Mouse (Mus musculus): ENCODE data around the gene Scgb1b30.
"Not testable (repeated sequence)": the region's sequence is repeated elsewhere in the genome, so short reads cannot be mapped to it uniquely, and the experiment has no call there.

Gene Scgb1b30
- long read RNA-seq, experiment 1, result 0 reads
- long read RNA-seq, experiment 2, result 0 reads

GRCm38 (mm10) chr7:34094911-34095481 lies at the start of gene Scgb1b30:
TSS of gene Scgb1b30 (plus strand) at chr7:34095431.
- intact Hi-C loops (cut with DNase I), result no loop called here

GRCm38 (mm10) chr7:34068132-34068531 lies 27.1 kb upstream of the Scgb1b30 start:
- intact Hi-C loops (cut with DNase I), result not testable (repeated sequence)

GRCm38 (mm10) chr7:34100002-34100401 lies 4.8 kb downstream of the Scgb1b30 start:
- intact Hi-C loops (cut with DNase I), result no loop called here

- intact Hi-C loops (cut with DNase I), result no loop called here
Observed at GRCm38 (mm10) chr7:34101276-34101675, 6.0 kb downstream of the Scgb1b30 start.

GRCm38 (mm10) chr7:34109190-34109589 lies 14.0 kb downstream of the Scgb1b30 start:
- intact Hi-C loops (cut with DNase I), result no loop called here

GRCm38 (mm10) chr7:34116601-34117000 lies 21.4 kb downstream of the Scgb1b30 start:
- intact Hi-C loops (cut with DNase I), result no loop called here

GRCm38 (mm10) chr7:34120636-34121035 lies 25.4 kb downstream of the Scgb1b30 start:
- intact Hi-C loops (cut with DNase I), result not testable (repeated sequence)

GRCm38 (mm10) chr7:34122987-34123720 lies 27.9 kb downstream of the Scgb1b30 start:
- intact Hi-C loops (cut with DNase I), result no loop called here

- intact Hi-C loops (cut with DNase I), result no loop called here
Observed at GRCm38 (mm10) chr7:34125346-34125745, 30.1 kb downstream of the Scgb1b30 start.

GRCm38 (mm10) chr7:34126291-34126690 lies 31.1 kb downstream of the Scgb1b30 start:
- intact Hi-C loops (cut with DNase I), result no loop called here

- intact Hi-C loops (cut with DNase I), result no loop called here
Observed at GRCm38 (mm10) chr7:34131118-34131517, 35.9 kb downstream of the Scgb1b30 start.

GRCm38 (mm10) chr7:34131959-34132354 lies 36.7 kb downstream of the Scgb1b30 start:
- intact Hi-C loops (cut with DNase I), result no loop called here

- intact Hi-C loops (cut with DNase I), result no loop called here
Observed at GRCm38 (mm10) chr7:34132355-34133079, 37.3 kb downstream of the Scgb1b30 start.

- intact Hi-C loops (cut with DNase I), result no loop called here
Observed at GRCm38 (mm10) chr7:34133117-34133762, 38.0 kb downstream of the Scgb1b30 start, which contains the start of gene Wtip. TSS of gene Wtip (minus strand) at chr7:34133268.

- intact Hi-C loops (cut with DNase I), result no loop called here
Observed at GRCm38 (mm10) chr7:34134336-34134735, 39.1 kb downstream of the Scgb1b30 start.

- intact Hi-C loops (cut with DNase I), result no loop called here
Observed at GRCm38 (mm10) chr7:34139493-34139892, 44.3 kb downstream of the Scgb1b30 start.

GRCm38 (mm10) chr7:34141123-34141522 lies 45.9 kb downstream of the Scgb1b30 start:
- intact Hi-C loops (cut with DNase I), result no loop called here

GRCm38 (mm10) chr7:34147193-34147592 lies 52.0 kb downstream of the Scgb1b30 start:
- intact Hi-C loops (cut with DNase I), result no loop called here
